Mouse (Mus musculus): Measurements from ENCODE around the gene D130052B06Rik.

GRCm38 (mm10) chr11:33563921-33564320 lies 35.2 kb upstream of the D130052B06Rik start:
- TF ChIP-seq CTCF (conservative IDR thresholded peaks at IDR 0.05; ENCODE audit: low read length) (no peak), POU5F1 (IDR thresholded peaks at IDR 0.05; ENCODE audit: borderline replicate concordance, low read length) (no peak), NANOG (IDR thresholded peaks at IDR 0.05; ENCODE audit: borderline replicate concordance, low read length) (no peak)

Data from E14TG2a.4 (cell line).